Mouse (Mus musculus): ENCODE results near the gene Olfr926. TPM values are rescaled to one million over a fixed set of nuclear protein-coding genes. Genes with fewer than 3 reads are reported as not detected.
"Not testable (repeated sequence)": the region's sequence is repeated elsewhere in the genome, so short reads cannot be mapped to it uniquely, and the experiment has no call there.

Olfr926 gene
- total RNA-seq (2021), result not detected

DNA sequence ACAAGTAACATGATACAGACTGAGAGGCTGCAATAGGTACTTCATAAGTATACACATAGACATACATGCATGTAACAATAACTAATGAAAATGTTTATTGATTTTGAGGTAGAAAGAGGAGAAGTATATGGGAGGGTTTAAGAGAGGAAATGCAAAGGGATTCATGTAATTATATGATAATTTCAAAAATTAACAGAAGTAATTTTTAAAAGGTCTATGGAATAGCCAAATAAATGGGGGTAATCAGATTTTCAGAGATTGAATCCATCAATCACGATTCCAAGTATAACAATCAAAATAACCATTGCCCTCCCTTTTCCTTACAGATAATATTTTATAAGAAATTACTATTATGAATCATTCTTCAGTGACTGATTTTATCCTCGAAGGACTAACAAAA, at the start of gene Olfr926:
Gene Olfr926 (plus strand): TSS at position 301 of the 400 bp plus-strand sequence.
- intact Hi-C loops (cut with DNase I), result no loop called here
- no peak for DNase-seq (ENCODE audit: low spot score)

DNA sequence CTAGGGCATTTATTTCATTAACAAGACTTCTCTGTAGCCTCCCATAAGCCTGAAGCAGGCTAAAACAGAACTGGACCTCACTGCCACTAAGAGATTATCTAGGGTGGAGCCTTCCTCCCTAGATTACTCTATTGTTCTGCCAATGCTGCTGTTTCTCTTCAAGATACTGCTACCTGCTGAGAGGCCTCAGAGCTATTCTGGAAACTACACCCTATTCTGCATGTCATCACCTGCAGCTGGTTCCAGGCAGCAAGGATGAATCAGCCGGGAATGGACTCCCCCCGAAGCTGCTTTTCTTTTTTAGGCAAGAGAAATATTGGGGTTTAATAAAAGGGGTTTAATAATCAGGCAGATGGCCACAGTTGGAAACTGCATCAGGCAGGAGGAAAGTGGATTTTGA, 43.9 kb upstream of the Olfr926 start:
- DNase-seq (ENCODE audit: low spot score), result no peak

DNA sequence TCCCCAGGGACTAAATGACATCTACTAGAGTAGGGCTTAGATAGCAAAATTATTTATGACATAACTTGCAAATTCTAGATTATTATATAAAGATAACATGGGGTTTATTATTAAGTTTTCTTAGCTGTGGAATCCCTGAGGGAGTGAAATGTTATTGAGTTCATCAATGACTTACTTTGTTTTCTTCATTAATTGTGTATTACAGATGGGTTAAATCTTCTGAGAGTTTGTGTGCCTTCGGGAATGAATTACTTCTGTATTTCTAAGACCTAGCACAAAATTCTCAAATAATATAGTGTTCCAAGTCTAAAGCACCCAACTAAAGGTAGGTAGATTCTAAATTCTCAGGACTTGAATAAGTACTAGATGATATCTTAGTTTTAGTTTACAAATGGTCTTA, 32.8 kb upstream of the Olfr926 start, which contains the start of gene Olfr924:
Gene Olfr924 (plus strand): TSS at position 301 of the 400 bp plus-strand sequence.
- no peak for DNase-seq (ENCODE audit: low spot score)
- intact Hi-C loops (cut with DNase I), result no loop called here

More for the DNA sequence above, 43.9 kb upstream of the Olfr926 start:
- intact Hi-C loops (cut with DNase I), result no loop called here

DNA sequence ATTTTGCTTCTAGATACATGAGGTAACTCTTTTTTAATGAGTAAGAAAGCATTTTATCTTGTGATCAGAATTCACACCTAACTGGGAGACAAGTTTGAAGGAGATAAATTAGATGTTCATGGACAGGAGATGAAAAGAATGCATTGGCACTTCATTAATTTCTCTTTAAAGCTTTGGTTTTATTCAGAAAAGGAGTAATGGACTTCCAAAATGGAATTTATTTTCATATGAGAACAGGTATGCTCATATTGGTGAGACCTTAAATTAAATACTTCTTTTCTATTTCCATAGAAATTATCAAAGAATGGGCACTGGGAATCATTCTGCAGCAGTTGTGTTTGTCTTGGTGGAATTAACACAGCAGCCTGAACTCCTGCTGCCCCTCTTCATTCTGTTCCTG, 22.2 kb upstream of the Olfr926 start, which contains the start of gene Olfr26:
Gene Olfr26 (plus strand): TSS at position 301 of the 400 bp plus-strand sequence.
- intact Hi-C loops (cut with DNase I), result no loop called here
- DNase-seq (ENCODE audit: low spot score), result no peak

DNA sequence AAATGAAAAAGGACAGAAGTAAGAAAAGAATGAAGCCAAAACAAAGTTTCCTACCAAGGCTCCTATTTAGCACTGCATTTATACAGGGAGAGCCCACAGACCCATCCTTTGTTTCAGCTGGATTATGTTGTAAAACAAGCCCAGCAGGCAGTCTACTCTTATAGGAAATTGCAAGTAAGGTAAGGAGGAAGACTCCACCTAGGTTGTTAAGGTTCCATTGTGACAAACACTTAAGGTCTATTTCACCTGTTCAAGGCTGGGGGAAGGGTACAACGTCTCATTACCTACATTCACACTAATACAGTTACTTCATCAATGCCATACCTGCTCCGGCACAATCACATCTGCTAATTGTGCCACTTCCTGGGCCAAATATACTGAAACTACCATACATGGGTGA, 2.0 kb upstream of the Olfr926 start:
- DNase-seq (ENCODE audit: low spot score); intact Hi-C loops (cut with DNase I): not testable (repeated sequence)

Other genes with a start within 250 kb of the Olfr926 start
- gene Olfr916, start 217.3 kb upstream of the Olfr926 start, total RNA-seq (2021), result not detected
- gene Olfr917, start 211.3 kb upstream of the Olfr926 start, total RNA-seq (2021), result not detected
- not detected for gene Olfr918, start 202.5 kb upstream of the Olfr926 start, total RNA-seq (2021)
- not detected for gene Olfr919, start 173.5 kb upstream of the Olfr926 start, total RNA-seq (2021)
- gene Vwa5a, start 158.9 kb upstream of the Olfr926 start, total RNA-seq (2021), result 10 to 100 TPM; 28.7 to 33.5 TPM
- gene Olfr920, start 124.8 kb upstream of the Olfr926 start, total RNA-seq (2021), result under 1 TPM; 0.06 to 0.08 TPM
- gene Olfr921, start 104.1 kb upstream of the Olfr926 start, total RNA-seq (2021), result not detected
- gene Olfr922, start 62.5 kb upstream of the Olfr926 start, total RNA-seq (2021), result not detected
- gene Olfr923, start 50.6 kb upstream of the Olfr926 start, total RNA-seq (2021), result not detected
- not detected for gene Olfr924, start 32.7 kb upstream of the Olfr926 start, total RNA-seq (2021)
- gene Olfr26, start 22.1 kb upstream of the Olfr926 start, total RNA-seq (2021), result not detected
- not detected for gene Olfr930, start 52.7 kb downstream of the Olfr926 start, total RNA-seq (2021)
- not detected for gene Olfr933, start 95.2 kb downstream of the Olfr926 start, total RNA-seq (2021)
- not detected for gene Olfr934, start 111.2 kb downstream of the Olfr926 start, total RNA-seq (2021)
- gene Olfr935, start 122.6 kb downstream of the Olfr926 start, total RNA-seq (2021), result not detected
- gene Olfr146, start 146.3 kb downstream of the Olfr926 start, total RNA-seq (2021), result not detected
- gene Olfr937, start 187.8 kb downstream of the Olfr926 start, total RNA-seq (2021), result not detected
- not detected for gene Olfr938, start 201.8 kb downstream of the Olfr926 start, total RNA-seq (2021)